Mouse (Mus musculus): Measurements from ENCODE around the gene Vasp. TPM values are rescaled to one million over a fixed set of nuclear protein-coding genes. Genes with fewer than 3 reads are reported as not detected.

Vasp gene
- total and polyA plus RNA-seq, 3 experiments = 146 to 560 (median 239) TPM

GRCm38 (mm10) chr7:19227883-19228792, 43.5 kb downstream of the Vasp start, which contains the start of gene Opa3:
Gene Opa3, plus strand, starts transcription at chr7:19228334.
- ATAC-seq (ENCODE audit: extremely low read depth, insufficient number of reproducible peaks, low FRiP score, poor library complexity, severe bottlenecking) = peak; percentile 86
- Histone ChIP-seq H3K4me1 (ENCODE audit: insufficient read depth, low read depth, low read length) (peaks cover 45% of the 10 kb centered on the region), H3K9me3 (replicated peaks) (no peaks in the 10 kb centered on the region), H3K36me3 (replicated peaks) (peaks cover 55% of the 10 kb centered on the region), H3K27me3 (ENCODE audit: insufficient read depth, low read length) (no peaks in the 10 kb centered on the region), H3K4me3 (ENCODE audit: low read depth, low read length) (peak within 1 kb of the TSS; percentile 80)
- peak; percentile 95 for DNase-seq (ENCODE audit: low spot score)
- TF ChIP-seq GATA2 (IDR thresholded peaks at IDR 0.05; ENCODE audit: borderline replicate concordance, low read depth, low read length) (no peak), POLR2AphosphoS5 (IDR thresholded peaks at IDR 0.05; ENCODE audit: insufficient replicate concordance, low read depth, low read length) (no peak), TAL1 (conservative IDR thresholded peaks at IDR 0.05; ENCODE audit: low read depth, low read length) (no peak), GATA1 (IDR thresholded peaks at IDR 0.05; ENCODE audit: borderline replicate concordance, low read length) (no peak), CTCF (IDR thresholded peaks at IDR 0.05; ENCODE audit: low read depth, low read length) (no peak)

GRCm38 (mm10) chr7:19226817-19227797, 44.5 kb downstream of the Vasp start:
- no peak for ATAC-seq (ENCODE audit: extremely low read depth, insufficient number of reproducible peaks, low FRiP score, poor library complexity, severe bottlenecking)
- H3K36me3 ChIP-seq (replicated peaks) = peaks cover 54% of the 10 kb centered on the region
- DNase-seq (ENCODE audit: low spot score) = no peak
- peak overlapping the region; percentile 80 for H3K4me3 ChIP-seq (ENCODE audit: low read depth, low read length)
- no peaks in the 10 kb centered on the region; the same call in 1 of the 2 replicates for H3K27me3 ChIP-seq (ENCODE audit: insufficient read depth, low read length)
- TF ChIP-seq GATA2 (IDR thresholded peaks at IDR 0.05; ENCODE audit: borderline replicate concordance, low read depth, low read length) = no peak
- no peak for TF ChIP-seq CTCF (IDR thresholded peaks at IDR 0.05; ENCODE audit: low read depth, low read length)
- TF ChIP-seq GATA1 (IDR thresholded peaks at IDR 0.05; ENCODE audit: borderline replicate concordance, low read length) = no peak
- no peak for TF ChIP-seq POLR2AphosphoS5 (IDR thresholded peaks at IDR 0.05; ENCODE audit: insufficient replicate concordance, low read depth, low read length)
- no peak for TF ChIP-seq TAL1 (conservative IDR thresholded peaks at IDR 0.05; ENCODE audit: low read depth, low read length)
- H3K4me1 ChIP-seq (ENCODE audit: insufficient read depth, low read depth, low read length) = peaks cover 40% of the 10 kb centered on the region
- H3K9me3 ChIP-seq (replicated peaks) = no peaks in the 10 kb centered on the region

- TF ChIP-seq GATA1 (IDR thresholded peaks at IDR 0.05; ENCODE audit: borderline replicate concordance, low read length) = no peak
- TF ChIP-seq CTCF (IDR thresholded peaks at IDR 0.05; ENCODE audit: low read depth, low read length) = no peak
- no peak for TF ChIP-seq POLR2AphosphoS5 (IDR thresholded peaks at IDR 0.05; ENCODE audit: insufficient replicate concordance, low read depth, low read length)
- no peak for TF ChIP-seq TAL1 (conservative IDR thresholded peaks at IDR 0.05; ENCODE audit: low read depth, low read length)
- no peak for TF ChIP-seq GATA2 (IDR thresholded peaks at IDR 0.05; ENCODE audit: borderline replicate concordance, low read depth, low read length)
- Histone ChIP-seq H3K4me1 (ENCODE audit: insufficient read depth, low read depth, low read length) (peaks cover 26% of the 10 kb centered on the region), H3K9me3 (replicated peaks) (no peaks in the 10 kb centered on the region), H3K27me3 (ENCODE audit: insufficient read depth, low read length) (no peaks in the 10 kb centered on the region; the same call in 1 of the 2 replicates), H3K36me3 (replicated peaks) (peaks cover 34% of the 10 kb centered on the region), H3K4me3 (ENCODE audit: low read depth, low read length) (no peak overlapping the region)
- DNase-seq (ENCODE audit: low spot score) (no peak), ATAC-seq (ENCODE audit: extremely low read depth, insufficient number of reproducible peaks, low FRiP score, poor library complexity, severe bottlenecking) (no peak)
Measured at GRCm38 (mm10) chr7:19224933-19225332, 46.7 kb downstream of the Vasp start.

- TF ChIP-seq POLR2AphosphoS5 (IDR thresholded peaks at IDR 0.05; ENCODE audit: insufficient replicate concordance, low read depth, low read length) = no peak
- TF ChIP-seq GATA1 (IDR thresholded peaks at IDR 0.05; ENCODE audit: borderline replicate concordance, low read length) = no peak
- TF ChIP-seq CTCF (IDR thresholded peaks at IDR 0.05; ENCODE audit: low read depth, low read length) = no peak
- TF ChIP-seq GATA2 (IDR thresholded peaks at IDR 0.05; ENCODE audit: borderline replicate concordance, low read depth, low read length) = no peak
- no peak for TF ChIP-seq TAL1 (conservative IDR thresholded peaks at IDR 0.05; ENCODE audit: low read depth, low read length)
- Histone ChIP-seq H3K36me3 (replicated peaks) (peaks cover 31% of the 10 kb centered on the region), H3K27me3 (ENCODE audit: insufficient read depth, low read length) (peaks cover 8% of the 10 kb centered on the region), H3K4me3 (ENCODE audit: low read depth, low read length) (no peak overlapping the region), H3K9me3 (replicated peaks) (no peaks in the 10 kb centered on the region), H3K4me1 (ENCODE audit: insufficient read depth, low read depth, low read length) (peaks cover 21% of the 10 kb centered on the region)
- no peak for ATAC-seq (ENCODE audit: extremely low read depth, insufficient number of reproducible peaks, low FRiP score, poor library complexity, severe bottlenecking)
- DNase-seq (ENCODE audit: low spot score) = no peak
Measured at GRCm38 (mm10) chr7:19222875-19223274, 48.7 kb downstream of the Vasp start.

- DNase-seq (ENCODE audit: low spot score) = no peak
- no peaks in the 10 kb centered on the region for H3K9me3 ChIP-seq (replicated peaks)
- TF ChIP-seq CTCF (IDR thresholded peaks at IDR 0.05; ENCODE audit: low read depth, low read length) = no peak
- no peak for TF ChIP-seq TAL1 (conservative IDR thresholded peaks at IDR 0.05; ENCODE audit: low read depth, low read length)
- TF ChIP-seq GATA1 (IDR thresholded peaks at IDR 0.05; ENCODE audit: borderline replicate concordance, low read length) = no peak
- no peak for TF ChIP-seq POLR2AphosphoS5 (IDR thresholded peaks at IDR 0.05; ENCODE audit: insufficient replicate concordance, low read depth, low read length)
- H3K27me3 ChIP-seq (ENCODE audit: insufficient read depth, low read length) = peaks cover 9% of the 10 kb centered on the region
- peaks cover 20% of the 10 kb centered on the region for H3K4me1 ChIP-seq (ENCODE audit: insufficient read depth, low read depth, low read length)
- no peak overlapping the region for H3K4me3 ChIP-seq (ENCODE audit: low read depth, low read length)
- no peak for ATAC-seq (ENCODE audit: extremely low read depth, insufficient number of reproducible peaks, low FRiP score, poor library complexity, severe bottlenecking)
- H3K36me3 ChIP-seq (replicated peaks) = peaks cover 31% of the 10 kb centered on the region
Measured at GRCm38 (mm10) chr7:19222189-19222588, 49.4 kb downstream of the Vasp start.

Data from G1E (cell line).